Mouse (Mus musculus) cerebellum, adult 11 months (tissue): ENCODE data around the gene Olfr293.

Source experiments
- DNase-seq: peaks from one replicate; pipeline ENCODE4 v3.0.0; 2022

Olfr293 gene

GRCm38 (mm10) chr7:86648761-86649160, at the start of gene Olfr293:
Gene Olfr293, plus strand, starts transcription at chr7:86649061.
- no peak for DNase-seq

GRCm38 (mm10) chr7:86616543-86616942, 32.3 kb upstream of the Olfr293 start, which contains the start of gene Olfr294:
Gene Olfr294, minus strand, starts transcription at chr7:86616643.
- DNase-seq: no peak

- DNase-seq: no peak
These were observed 39.2 kb downstream of the Olfr293 start, which contains the start of gene Olfr292 for GRCm38 (mm10) chr7:86688030-86688429. Gene Olfr292, plus strand, starts transcription at chr7:86688330.
